Mouse (Mus musculus) embryo, embryonic 11 days (tissue): ENCODE measurements around the gene Zfp217.

Experiments used
- DNase-seq: peaks from one replicate; pipeline ENCODE4 v3.0.0-alpha.2; 2015

Gene Zfp217

GRCm38 (mm10) chr2:170094220-170094619 lies 53.7 kb downstream of the Zfp217 start:
- DNase-seq = no peak

GRCm38 (mm10) chr2:170091563-170092443 lies 56.1 kb downstream of the Zfp217 start:
- no peak for DNase-seq

DNA sequence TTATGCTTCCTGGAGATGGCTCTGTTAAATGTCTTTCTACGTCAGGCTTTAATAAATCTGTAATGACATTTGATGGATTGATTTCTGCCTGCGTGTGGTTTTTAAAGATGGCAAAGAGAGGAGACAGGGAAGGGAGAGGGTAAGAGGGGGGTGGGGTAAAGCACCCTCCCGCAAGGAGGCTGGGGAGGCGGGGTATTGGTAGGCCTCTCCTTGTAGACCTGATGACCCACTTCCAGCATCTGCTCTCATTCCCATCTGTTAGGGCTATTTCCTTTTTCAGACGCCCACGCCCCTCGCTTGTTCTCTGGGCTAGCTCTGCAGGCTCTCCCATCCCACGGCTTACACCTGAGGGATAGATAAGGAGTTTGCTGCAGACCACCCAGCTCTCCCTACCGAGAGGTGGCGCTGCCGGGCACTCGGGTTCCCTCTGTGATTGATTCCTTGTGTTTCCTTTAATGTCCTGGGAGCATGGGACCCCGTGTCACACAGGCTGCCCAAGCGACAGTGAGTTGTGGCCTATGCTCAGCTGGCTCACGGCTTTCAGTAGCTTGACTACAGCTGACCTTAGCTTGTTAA lies 69.4 kb downstream of the Zfp217 start:
- peak; percentile 47 for DNase-seq

DNA sequence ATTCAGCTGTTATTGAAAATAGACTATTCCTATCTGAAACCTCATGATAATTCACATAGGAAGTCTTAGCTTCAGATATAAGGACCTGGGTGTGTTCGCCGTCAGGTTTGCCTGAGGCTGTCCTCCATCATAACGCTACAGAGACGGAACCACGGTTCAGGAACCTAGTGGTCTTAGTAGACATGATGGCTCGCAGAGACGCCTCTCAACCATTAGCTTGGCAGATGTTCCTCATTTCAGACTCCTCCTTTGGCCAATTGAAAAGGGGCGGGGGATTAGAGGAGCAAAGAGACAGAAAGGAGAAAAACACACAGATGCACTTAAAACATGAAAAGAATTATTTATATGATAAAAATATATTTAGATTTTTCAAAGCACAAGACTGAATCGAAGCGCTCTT lies 69.9 kb downstream of the Zfp217 start:
- DNase-seq = no peak

DNA sequence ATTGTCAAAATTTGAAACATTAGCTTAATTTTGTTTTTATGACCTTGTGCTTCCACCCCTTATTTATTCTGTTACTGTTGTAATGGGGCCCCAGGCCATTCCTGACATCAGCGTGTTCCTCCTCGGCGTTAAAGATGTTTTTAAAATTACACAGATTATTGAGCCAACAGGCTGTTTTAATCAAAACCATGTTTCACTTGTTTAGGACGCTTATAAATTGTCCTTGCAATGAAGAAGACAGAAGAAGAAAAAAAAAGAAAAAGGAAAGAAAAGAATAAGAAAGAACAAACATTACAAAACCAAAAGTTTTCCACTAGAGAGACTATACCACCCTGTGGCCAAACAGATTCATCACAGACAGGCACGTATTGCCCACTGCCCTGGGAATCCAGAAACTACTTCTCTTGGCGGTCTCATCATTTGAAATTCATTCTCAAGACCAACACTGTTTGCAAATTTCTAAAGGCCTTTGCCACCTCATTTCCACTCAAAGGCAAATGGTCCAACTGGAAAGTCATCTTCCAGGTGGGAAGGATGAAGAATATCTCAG lies 70.9 kb downstream of the Zfp217 start:
- no peak for DNase-seq

DNA sequence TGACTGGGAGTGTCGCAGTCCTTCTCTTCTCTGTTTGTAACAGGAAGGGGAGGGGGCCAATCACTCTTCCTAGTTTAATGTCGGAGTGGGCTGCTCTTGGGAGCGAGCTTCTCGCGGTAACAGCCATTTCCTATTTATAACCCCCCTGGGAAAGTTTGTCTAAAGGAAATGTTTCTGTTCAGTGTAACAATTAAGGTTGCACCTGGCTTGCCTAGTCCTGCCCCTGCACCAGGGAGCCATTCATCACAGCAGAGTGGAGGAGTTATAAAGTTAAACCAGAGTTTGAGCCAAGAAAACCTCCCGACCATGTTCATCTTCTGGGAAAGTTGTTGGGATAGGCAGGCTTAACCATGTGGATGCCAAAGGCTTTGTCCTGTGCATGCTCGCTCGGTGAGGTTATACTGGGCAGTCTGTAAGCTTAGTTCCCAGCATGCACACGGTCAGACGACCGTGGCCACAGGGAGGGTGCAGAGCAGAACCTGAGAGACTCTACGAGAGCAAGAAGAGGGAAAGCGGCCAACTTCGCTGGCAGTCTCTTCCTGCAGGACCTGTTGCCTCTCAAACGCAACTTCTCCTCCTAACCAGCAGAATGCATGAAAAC lies 77.2 kb downstream of the Zfp217 start:
- peak; percentile 75 for DNase-seq

DNA sequence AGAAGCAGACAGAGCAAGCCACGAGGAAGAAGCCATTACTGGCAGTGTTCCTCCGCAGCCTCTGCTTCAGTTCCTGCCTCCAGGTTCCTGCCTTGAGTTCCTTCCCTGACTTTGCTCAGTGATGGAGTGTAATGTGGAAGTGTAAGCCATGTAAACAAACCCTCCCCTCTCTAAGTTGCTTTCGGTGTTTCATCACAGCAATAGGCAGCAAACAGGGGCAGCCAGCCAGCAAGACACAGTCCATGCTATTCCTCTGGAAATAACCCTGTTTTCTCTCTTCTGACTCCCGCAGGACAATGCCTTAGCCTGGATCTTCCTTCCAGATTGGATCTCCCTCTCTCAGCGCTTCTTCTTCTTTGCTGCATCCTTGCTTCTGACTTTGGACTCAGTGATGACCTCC lies 77.9 kb downstream of the Zfp217 start:
- DNase-seq = no peak

DNA sequence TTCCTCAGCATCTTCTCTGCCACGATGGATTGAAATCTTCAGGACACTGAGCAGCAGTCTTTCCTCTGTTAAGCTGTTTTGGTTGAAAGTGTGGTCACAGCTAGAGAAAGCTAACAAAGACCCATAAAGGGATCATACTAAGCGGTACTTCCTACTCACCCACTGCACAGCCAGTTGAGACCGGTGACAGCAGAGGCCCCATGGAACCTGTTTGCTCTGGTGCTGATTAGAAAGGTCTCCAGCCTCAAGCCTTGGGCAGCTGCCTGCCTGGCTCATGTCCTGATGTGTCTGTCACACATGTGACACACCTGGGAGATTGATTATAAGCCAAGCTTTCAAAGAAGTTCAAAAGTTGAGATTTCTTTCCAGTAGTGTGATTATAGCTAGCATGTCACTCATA lies 85.5 kb downstream of the Zfp217 start:
- no peak for DNase-seq

DNA sequence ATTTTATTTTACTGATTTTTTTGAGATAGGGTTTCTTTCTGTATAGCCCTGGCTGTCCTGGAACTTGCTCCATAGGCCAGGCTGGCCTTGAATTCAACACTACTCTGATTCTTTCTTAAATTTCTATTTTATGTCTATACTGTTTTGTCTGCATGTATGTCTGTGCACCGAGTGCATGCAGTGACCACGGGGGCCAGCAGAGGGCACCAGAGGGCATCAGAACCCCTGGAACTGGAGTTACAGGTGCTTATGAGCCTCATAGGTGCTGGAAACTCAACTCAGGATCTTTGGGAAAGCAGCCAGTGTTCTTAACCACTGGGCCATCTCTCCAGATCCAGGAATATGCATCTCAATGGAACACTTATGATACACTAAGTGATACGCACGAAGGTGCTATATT lies 87.8 kb downstream of the Zfp217 start:
- DNase-seq = no peak

DNA sequence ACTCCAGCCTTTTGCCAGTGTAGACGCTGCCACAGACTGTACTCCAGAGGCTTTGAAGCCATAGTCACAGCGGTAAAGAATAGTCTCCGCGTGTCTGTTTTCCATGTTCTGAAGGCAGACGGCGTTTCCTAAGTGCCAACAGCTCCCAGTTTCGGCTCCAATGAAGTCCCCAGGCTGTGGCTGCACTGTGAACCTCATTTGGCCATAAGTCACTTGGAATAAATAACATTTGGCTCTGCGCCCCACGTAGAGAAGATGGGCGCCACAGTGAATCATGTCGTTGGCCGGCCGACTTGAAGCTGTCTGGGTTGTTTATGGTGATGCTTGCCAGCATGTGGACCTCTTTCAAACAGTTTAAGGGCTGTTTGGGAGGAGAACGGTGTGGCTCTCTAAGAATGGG lies 89.1 kb downstream of the Zfp217 start:
- DNase-seq = no peak
